Mouse (Mus musculus): ENCODE data around the gene Gsdmc4.

GRCm38 (mm10) chr15:63957553-63957952, 45.5 kb upstream of the Gsdmc4 start:
- no peak for TF ChIP-seq CTCF (IDR thresholded peaks at IDR 0.05; ENCODE audit: low read depth, low read length)
- TF ChIP-seq POLR2A (IDR thresholded peaks at IDR 0.05; ENCODE audit: insufficient read depth, low read length) = no peak
- TF ChIP-seq EP300 (IDR thresholded peaks at IDR 0.05; ENCODE audit: insufficient read depth, low read depth, low read length) = no peak
